Mouse (Mus musculus): Measurements from ENCODE around the gene Gabbr1.

GRCm38 (mm10) chr17:37028212-37028611 is 17.6 kb upstream of the Gabbr1 start:
- no peak for TF ChIP-seq POLR2A (IDR thresholded peaks at IDR 0.05; ENCODE audit: extremely low read depth, insufficient read depth, low read length)
- TF ChIP-seq CTCF (IDR thresholded peaks at IDR 0.05; ENCODE audit: extremely low read depth, insufficient read depth, low read length), result no peak
